Mouse (Mus musculus) ES-E14 (cell line): Measurements from ENCODE around the gene Olfr805. TPM values are rescaled to one million over a fixed set of nuclear protein-coding genes. Genes with fewer than 3 reads are reported as not detected.

Experiments
- DNase-seq: peaks from one replicate; pipeline ENCODE4 v3.0.0-alpha.2; 2013; ENCODE audit warnings: low read depth, low spot score
- H3K27ac ChIP-seq: 2 replicates; pipeline ENCODE4 v1.5.1; 2012; ENCODE audit warnings: low read depth, mild to moderate bottlenecking, low read length, moderate library complexity, mixed read lengths; ENCODE audit not compliant: poor library complexity, insufficient read depth, severe bottlenecking
- H3K36me3 ChIP-seq: 2 replicates; pipeline ENCODE4 v1.6.1; 2012; ENCODE audit warnings: mild to moderate bottlenecking, low read length, moderate library complexity, mixed read lengths; ENCODE audit not compliant: control insufficient read depth, poor library complexity, insufficient read depth, severe bottlenecking
- H3K4me1 ChIP-seq, 2 experiments: fragments of 150-350 bp in 1 of 2; sonication (generic) in 1 of 2; 2 replicates each; pipeline ENCODE4 v1.6.1; 2012; ENCODE audit warnings: low read length in 2 of 2, mild to moderate bottlenecking in 1 of 2, mixed read lengths in 1 of 2; ENCODE audit not compliant: control insufficient read depth in 2 of 2, insufficient read depth in 2 of 2, poor library complexity in 1 of 2
- H3K4me3 ChIP-seq, 2 experiments: fragments of 150-350 bp in 1 of 2; sonication (generic) in 1 of 2; 2 replicates each; pipeline ENCODE4 v1.5.1; 2012; ENCODE audit warnings: low read length in 2 of 2, low read depth in 1 of 2, mild to moderate bottlenecking in 1 of 2, mixed read lengths in 1 of 2; ENCODE audit not compliant: insufficient read depth in 1 of 2, poor library complexity in 1 of 2, severe bottlenecking in 1 of 2
- H3K9ac ChIP-seq: 2 replicates; pipeline ENCODE4 v1.6.1; 2012; ENCODE audit warnings: low read depth, mild to moderate bottlenecking, low read length, mixed read lengths; ENCODE audit not compliant: poor library complexity, insufficient read depth, severe bottlenecking
- H3K9me3 ChIP-seq: fragments of 150-350 bp; sonication (generic); 2 replicates; pipeline ENCODE4 v1.6.1; 2012; ENCODE audit warnings: low read depth, mild to moderate bottlenecking, low read length; ENCODE audit not compliant: control insufficient read depth, insufficient read depth
- CHD2 ChIP-seq: IDR thresholded peaks from 2 replicates; pipeline ENCODE4 v1.6.1; 2014; ENCODE audit warnings: mild to moderate bottlenecking, low read depth, low read length, inconsistent platforms
- HCFC1 ChIP-seq: IDR thresholded peaks from 2 replicates; pipeline ENCODE4 v1.6.1; 2012; ENCODE audit warnings: low read length, inconsistent platforms, borderline replicate concordance; ENCODE audit not compliant: insufficient read depth
- MAFK ChIP-seq: IDR thresholded peaks from 2 replicates; pipeline ENCODE4 v1.6.1; 2014; ENCODE audit warnings: mild to moderate bottlenecking, low read depth, low read length, inconsistent platforms; ENCODE audit not compliant: insufficient read depth
- ZC3H11A ChIP-seq: IDR thresholded peaks from 2 replicates; pipeline ENCODE4 v1.6.1; 2012; ENCODE audit warnings: low read depth, mild to moderate bottlenecking, inconsistent platforms, low read length, borderline replicate concordance
- ZNF384 ChIP-seq: IDR thresholded peaks from 2 replicates; pipeline ENCODE4 v1.6.1; 2012; ENCODE audit warnings: low read depth, low read length, inconsistent platforms
- in situ Hi-C, 2 experiments: fragments of 600-800 bp; cut with MboI; formaldehyde crosslinking; loops; one replicate each; pipeline ENCODE4 v1.15.1; 2025; ENCODE audit warnings: low sequenced_read_pairs in 2 of 2, inconsistent platforms in 1 of 2; ENCODE audit not compliant: unreplicated experiment in 2 of 2
- total RNA-seq: library from RNA; depleted of rRNA; stranded (reverse); fragments of 300-350 nt; gene quantifications from 2 replicates; pipeline ENCODE4 v1.2.3, GENCODE M21; 2012; rRNA removed

Olfr805 gene
- total RNA-seq: not detected in 2 replicates

DNA sequence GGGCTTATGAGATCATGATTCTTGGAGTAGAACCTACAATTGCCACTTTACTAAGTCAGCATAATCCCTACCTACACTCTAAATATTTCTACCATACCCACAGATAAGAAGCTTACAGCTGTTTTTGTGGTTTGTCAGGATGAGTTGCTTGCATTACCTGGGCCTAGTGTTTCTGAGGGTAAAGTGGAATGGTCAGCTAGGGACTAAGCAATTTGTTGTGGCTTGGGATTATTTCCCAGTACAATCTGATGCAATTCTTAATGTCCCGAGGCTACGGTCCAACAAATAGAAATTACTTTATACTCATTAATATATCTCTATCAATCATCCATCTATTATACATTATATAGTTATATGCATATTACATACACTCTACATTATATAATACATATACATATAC, at the start of gene Olfr805:
Olfr805 (minus strand) TSS at position 101 of the 400 bp plus-strand sequence.
- H3K9ac ChIP-seq: no peak within 1 kb of the TSS
- DNase-seq: no peak
- H3K27ac ChIP-seq: no peak within 1 kb of the TSS
- no peaks in the 10 kb centered on the region for H3K9me3 ChIP-seq
- H3K4me3 ChIP-seq: no peak within 1 kb of the TSS
- TF ChIP-seq CHD2 (no peak), HCFC1 (no peak), ZNF384 (no peak), ZC3H11A (no peak)
- H3K36me3 ChIP-seq: no peaks in the 10 kb centered on the region
- in situ Hi-C loops: no loop called here
- H3K4me1 ChIP-seq: no peaks in the 10 kb centered on the region

DNA sequence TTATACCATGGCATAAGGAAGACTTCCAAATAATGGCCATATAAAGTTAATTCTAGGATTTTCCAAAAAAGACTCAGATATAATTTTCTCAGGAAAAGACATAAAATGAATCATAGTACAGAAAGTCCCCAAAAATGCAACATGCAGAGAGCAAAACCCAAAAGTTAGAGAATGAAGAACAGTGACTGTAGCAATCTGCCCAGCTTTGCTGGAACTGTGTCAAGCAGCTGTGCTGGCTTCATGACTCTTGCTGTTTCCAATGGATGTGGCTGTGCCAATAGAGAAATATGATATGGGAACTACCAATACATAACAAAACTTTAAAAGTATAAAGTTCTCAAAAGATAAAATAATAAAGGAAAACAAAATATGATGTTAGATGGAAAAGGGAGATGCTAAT, 48.9 kb upstream of the Olfr805 start:
- Histone ChIP-seq H3K36me3 (no peaks in the 10 kb centered on the region), H3K4me1 (no peaks in the 10 kb centered on the region), H3K9me3 (no peaks in the 10 kb centered on the region), H3K9ac (no peak overlapping the region), H3K27ac (no peak overlapping the region), H3K4me3 (no peak overlapping the region)
- TF ChIP-seq MAFK: no peak
- no peak for TF ChIP-seq CHD2
- no peak for TF ChIP-seq ZC3H11A
- no peak for TF ChIP-seq ZNF384
- no peak for TF ChIP-seq HCFC1
- in situ Hi-C loops: no loop called here
- no peak for DNase-seq

DNA sequence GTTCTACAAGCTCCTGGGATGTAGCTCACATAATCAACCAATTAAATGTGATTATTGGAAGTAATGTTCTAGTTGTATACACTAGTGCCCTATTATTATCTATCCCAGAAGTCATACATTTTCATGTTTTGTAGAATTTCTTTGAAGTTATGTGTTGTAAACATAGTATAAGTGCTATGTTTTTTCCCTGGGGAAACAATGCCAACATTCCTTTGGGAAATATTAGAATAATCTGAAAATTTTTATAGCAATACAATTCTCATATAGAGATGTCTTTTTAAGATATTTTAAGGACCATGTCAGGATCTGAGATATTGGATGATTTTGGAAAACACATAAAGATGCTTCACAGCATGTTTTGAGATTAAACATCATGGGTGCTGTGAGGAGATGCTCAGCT, 45.2 kb upstream of the Olfr805 start, which contains the start of gene Olfr809:
Olfr809 (plus strand) TSS at position 301 of the 400 bp plus-strand sequence.
- no peak for TF ChIP-seq ZNF384
- TF ChIP-seq ZC3H11A: no peak
- H3K9me3 ChIP-seq: no peaks in the 10 kb centered on the region
- no peak within 1 kb of the TSS for H3K27ac ChIP-seq
- H3K9ac ChIP-seq: no peak within 1 kb of the TSS
- H3K36me3 ChIP-seq: no peaks in the 10 kb centered on the region
- no peaks in the 10 kb centered on the region for H3K4me1 ChIP-seq
- no peak for DNase-seq
- in situ Hi-C loops: no loop called here
- no peak within 1 kb of the TSS for H3K4me3 ChIP-seq

DNA sequence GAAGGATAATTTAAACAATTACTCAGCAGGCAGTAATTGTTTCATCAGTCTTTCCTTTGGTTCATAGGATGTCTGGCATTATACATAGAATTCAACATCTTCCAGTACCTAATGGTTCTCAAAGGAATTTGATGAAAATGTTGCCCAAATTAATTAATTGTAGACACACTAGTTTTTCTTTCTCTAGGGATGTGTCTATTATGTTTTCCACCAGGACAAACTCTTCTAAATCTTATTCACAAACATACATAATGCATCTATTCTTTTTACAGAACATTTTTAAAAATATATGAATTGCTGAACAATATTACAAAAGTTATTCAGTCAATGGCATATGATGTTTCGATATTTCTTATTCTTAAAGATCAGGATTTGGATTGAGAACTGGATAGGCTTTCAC, 36.0 kb upstream of the Olfr805 start, which contains the start of gene Olfr808:
Olfr808 (plus strand) TSS at position 301 of the 400 bp plus-strand sequence.
- no peaks in the 10 kb centered on the region for H3K36me3 ChIP-seq
- TF ChIP-seq CHD2 (no peak), HCFC1 (no peak), MAFK (no peak)
- in situ Hi-C loops: no loop called here
- H3K9ac ChIP-seq: no peak within 1 kb of the TSS
- no peak within 1 kb of the TSS for H3K27ac ChIP-seq
- H3K4me3 ChIP-seq: no peak within 1 kb of the TSS
- no peaks in the 10 kb centered on the region for H3K9me3 ChIP-seq
- H3K4me1 ChIP-seq: no peaks in the 10 kb centered on the region
- DNase-seq: no peak

DNA sequence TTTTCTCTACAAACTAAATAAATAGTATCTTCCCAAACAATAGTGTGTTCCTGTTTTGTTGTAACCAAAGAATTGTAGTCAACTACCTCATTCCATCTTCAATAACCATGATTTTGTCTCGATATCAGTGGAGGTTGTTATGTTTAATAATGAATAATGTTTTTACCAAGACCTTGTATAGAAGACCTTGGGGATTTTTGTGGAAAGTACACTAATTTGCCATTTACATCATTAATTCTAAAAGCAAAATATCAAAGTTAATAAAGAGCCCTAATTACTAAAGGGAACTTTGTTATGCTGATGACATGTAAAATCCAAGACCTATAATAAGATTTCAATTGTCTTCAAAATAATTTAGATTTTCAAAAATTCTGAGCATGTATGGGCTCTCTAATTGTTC, 28.5 kb upstream of the Olfr805 start, which contains the start of gene Olfr807:
Olfr807 (minus strand) TSS at position 101 of the 400 bp plus-strand sequence.
- no peak for TF ChIP-seq ZC3H11A
- TF ChIP-seq MAFK: no peak
- Histone ChIP-seq H3K36me3 (no peaks in the 10 kb centered on the region), H3K4me1 (no peaks in the 10 kb centered on the region), H3K27ac (no peak within 1 kb of the TSS), H3K9ac (no peak within 1 kb of the TSS), H3K9me3 (no peaks in the 10 kb centered on the region), H3K4me3 (no peak within 1 kb of the TSS)
- in situ Hi-C loops: no loop called here
- DNase-seq: no peak
